Mouse (Mus musculus) cortical plate, adult 2 months (tissue): ENCODE results near the gene Atpaf2.

ENCODE experiments used
- CTCF ChIP-seq: fragments of 200-500 bp; IDR thresholded peaks from 2 replicates; pipeline ENCODE4 v1.5.1; 2011; ENCODE audit warnings: mild to moderate bottlenecking, control low read depth, low read length; ENCODE audit not compliant: insufficient read depth; ENCODE audit errors: extremely low read depth
- POLR2A ChIP-seq: fragments of 200-500 bp; IDR thresholded peaks from 2 replicates; pipeline ENCODE4 v1.6.1; 2011; ENCODE audit warnings: mild to moderate bottlenecking, low read length, control low read depth; ENCODE audit not compliant: insufficient read depth; ENCODE audit errors: extremely low read depth

DNA sequence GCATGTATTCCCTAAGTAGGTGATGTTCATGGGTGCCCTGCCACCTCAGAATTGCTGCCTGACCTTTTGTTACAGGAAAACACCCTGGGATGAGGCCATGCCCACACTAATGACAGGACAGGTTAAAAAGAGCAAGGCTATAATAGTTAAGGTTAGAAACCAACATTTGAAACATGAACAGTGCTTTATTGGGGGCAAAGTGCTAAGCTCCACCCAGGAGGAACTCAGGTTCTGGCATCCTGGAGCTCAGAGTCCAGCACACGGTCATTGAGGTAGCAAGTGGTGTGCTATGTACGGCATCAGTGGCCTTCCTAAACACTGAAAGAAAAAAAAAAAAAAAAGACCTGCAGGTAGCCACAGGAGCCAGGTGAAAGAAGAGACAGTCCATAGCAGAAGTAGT, 30.3 kb downstream of the Atpaf2 start:
- TF ChIP-seq POLR2A (no peak), CTCF (no peak)
